Mouse (Mus musculus) intestine, embryonic 14.5 days (tissue): Measurements from ENCODE around the gene Pik3ap1. TPM values are rescaled to one million over a fixed set of nuclear protein-coding genes. Genes with fewer than 3 reads are reported as not detected.
A peak's percentile ranks its signal among the peaks of the same experiment; 100 is the strongest.
"Not testable (repeated sequence)": the region's sequence is repeated elsewhere in the genome, so short reads cannot be mapped to it uniquely, and the experiment has no call there.

Experiments
- ATAC-seq: fragments of 200-750 bp; cut with Nextera tagmentation; replicated peaks from 2 replicates; pipeline ENCODE4 v1.8.0; 2017; ENCODE audit warnings: low read depth, moderate number of reproducible peaks, moderate TSS enrichment, moderate library complexity; ENCODE audit not compliant: low FRiP score, low TSS enrichment
- DNase-seq: peaks from one replicate; pipeline ENCODE4 v3.0.0-alpha.2; 2018; ENCODE audit warnings: low spot score
- H3K27ac ChIP-seq: fragments of 300-500 bp; sonication (generic); 2 replicates; pipeline ENCODE4 v1.5.1; 2014; ENCODE audit warnings: low read depth, mild to moderate bottlenecking, control low read depth
- H3K27me3 ChIP-seq: fragments of 300-500 bp; sonication (generic); replicated peaks from 2 replicates; pipeline ENCODE4 v1.6.1; 2014; ENCODE audit warnings: low read length, control low read depth; ENCODE audit not compliant: control insufficient read depth, insufficient read depth
- H3K36me3 ChIP-seq: fragments of 300-500 bp; sonication (generic); 2 replicates; pipeline ENCODE4 v1.6.1; 2014; ENCODE audit warnings: low read length, control low read depth; ENCODE audit not compliant: control insufficient read depth, insufficient read depth
- H3K4me1 ChIP-seq: fragments of 300-500 bp; sonication (generic); replicated peaks from 2 replicates; pipeline ENCODE4 v1.6.1; 2014; ENCODE audit warnings: low read length, control low read depth, mixed read lengths; ENCODE audit not compliant: control insufficient read depth, insufficient read depth
- H3K4me2 ChIP-seq: fragments of 300-500 bp; sonication (generic); 2 replicates; pipeline ENCODE4 v1.6.1; 2014; ENCODE audit warnings: low read length
- H3K4me3 ChIP-seq: fragments of 300-500 bp; sonication (generic); 2 replicates; pipeline ENCODE4 v1.5.1; 2014; ENCODE audit warnings: low read depth, low read length, control low read depth, mixed read lengths
- H3K9ac ChIP-seq: fragments of 300-500 bp; sonication (generic); 2 replicates; pipeline ENCODE4 v1.6.1; 2014; ENCODE audit warnings: mild to moderate bottlenecking, low read length
- H3K9me3 ChIP-seq: fragments of 300-500 bp; sonication (generic); 2 replicates; pipeline ENCODE4 v1.6.1; 2016; ENCODE audit warnings: low read length, control low read depth; ENCODE audit not compliant: control insufficient read depth
- WGBS: fragments of 180-500 bp; shearing (Covaris S2); extraction: QIAGEN DNeasy Blood & Tissue Kit; methylation state at CpG from one replicate; pipeline ENCODE4 v1.1.7; 2014; 5-methylcytosine and 5-hydroxymethylcytosine counted together
- polyA plus RNA-seq: library from polyadenylated mRNA; unstranded; fragments of >200 nt; fragmentation: Nextera tagmentation; extraction: Ambion mirVana; gene quantifications from 2 replicates; pipeline ENCODE4 v1.2.1, GENCODE M21; 2014

Pik3ap1 gene
- polyA plus RNA-seq = 4.9 and 6.9 TPM in 2 replicates

DNA sequence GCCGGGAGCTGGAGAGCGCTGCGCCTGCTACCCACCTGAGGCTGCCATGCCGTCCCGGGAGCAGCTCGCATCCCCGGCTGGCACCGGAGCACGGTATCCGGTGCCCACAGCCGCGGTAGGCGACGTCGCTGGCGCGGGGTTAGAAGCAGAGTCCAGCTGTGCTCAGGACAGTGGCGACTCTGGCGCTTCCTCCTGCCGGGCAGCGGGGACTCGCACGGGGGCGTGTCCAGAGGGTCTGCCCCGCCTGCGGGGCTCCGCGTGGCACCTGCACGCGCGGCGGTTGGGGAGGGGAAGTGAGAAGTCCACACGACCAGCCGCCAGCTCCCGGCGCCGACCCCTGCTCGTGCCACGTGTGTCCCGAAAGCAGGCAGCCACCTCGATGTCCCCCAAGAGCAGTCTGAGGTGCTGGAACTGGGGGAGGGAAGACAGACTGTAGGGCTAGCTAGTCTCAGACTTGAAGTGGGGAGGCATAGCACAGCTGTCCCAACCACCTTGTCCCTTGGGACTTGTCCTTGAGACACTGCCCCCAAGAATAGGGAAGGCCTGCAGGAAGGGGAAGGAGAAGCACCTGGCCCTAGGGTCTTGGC, at the start of gene Pik3ap1:
Gene Pik3ap1, minus strand, starts transcription at position 181 of the 587 bp plus-strand sequence.
- H3K27me3 ChIP-seq = peaks cover 6% of the 10 kb centered on the region; the same call in 1 of the 2 replicates
- peak within 1 kb of the TSS; percentile 51 for H3K9ac ChIP-seq
- H3K4me2 ChIP-seq = peak within 1 kb of the TSS; percentile 98
- peaks cover 6% of the 10 kb centered on the region; the same call in 1 of the 2 replicates for H3K4me1 ChIP-seq
- H3K27ac ChIP-seq = no peak within 1 kb of the TSS
- peak; percentile 68 for DNase-seq
- no peaks in the 10 kb centered on the region for H3K36me3 ChIP-seq
- ATAC-seq = 0 out of 2 replicates have a peak, but pooled peaks have one; percentile 36
- WGBS = 1% methylated on average over 41 of the region's 41 CpGs
- H3K9me3 ChIP-seq = no peaks in the 10 kb centered on the region
- H3K4me3 ChIP-seq = peak within 1 kb of the TSS; percentile 51

DNA sequence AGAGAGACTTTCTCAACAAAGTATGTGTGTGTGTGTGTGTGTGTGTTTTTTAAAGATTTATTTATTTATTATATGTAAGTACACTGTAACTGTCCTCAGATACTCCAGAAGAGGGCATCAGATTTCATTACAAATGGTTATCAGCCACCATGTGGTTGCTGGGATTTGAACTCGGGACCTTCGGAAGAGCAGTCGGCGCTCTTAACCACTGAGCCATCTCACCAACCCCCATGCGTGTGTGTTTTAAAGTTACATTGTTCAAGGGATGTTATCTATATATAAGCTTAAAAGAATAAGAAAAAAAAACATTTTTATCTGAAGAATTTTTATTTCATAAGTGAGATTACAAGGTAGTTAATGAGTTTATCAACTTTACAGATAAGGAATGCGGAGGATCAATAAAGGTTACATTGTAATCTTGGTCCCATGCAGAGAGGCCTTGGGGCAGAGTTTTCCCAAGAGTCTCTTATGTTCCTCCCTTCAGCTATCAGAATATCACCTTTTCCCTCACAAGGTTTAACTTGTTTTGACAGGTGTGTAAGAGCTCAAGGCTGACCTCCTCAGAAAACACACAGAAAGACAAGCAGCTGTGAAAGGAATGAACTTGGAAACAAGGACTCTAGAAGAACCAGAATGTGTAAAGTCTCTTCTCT, 46.7 kb upstream of the Pik3ap1 start:
- DNase-seq, H3K9ac ChIP-seq, H3K27ac ChIP-seq, H3K4me3 ChIP-seq, H3K9me3 ChIP-seq, H3K36me3 ChIP-seq, H3K4me1 ChIP-seq, H3K4me2 ChIP-seq, H3K27me3 ChIP-seq: not testable (repeated sequence)
- ATAC-seq = peak; percentile 70; the same call in 1 of the 2 replicates
- no CpG with 5 or more reads among the region's 6 CpGs for WGBS

DNA sequence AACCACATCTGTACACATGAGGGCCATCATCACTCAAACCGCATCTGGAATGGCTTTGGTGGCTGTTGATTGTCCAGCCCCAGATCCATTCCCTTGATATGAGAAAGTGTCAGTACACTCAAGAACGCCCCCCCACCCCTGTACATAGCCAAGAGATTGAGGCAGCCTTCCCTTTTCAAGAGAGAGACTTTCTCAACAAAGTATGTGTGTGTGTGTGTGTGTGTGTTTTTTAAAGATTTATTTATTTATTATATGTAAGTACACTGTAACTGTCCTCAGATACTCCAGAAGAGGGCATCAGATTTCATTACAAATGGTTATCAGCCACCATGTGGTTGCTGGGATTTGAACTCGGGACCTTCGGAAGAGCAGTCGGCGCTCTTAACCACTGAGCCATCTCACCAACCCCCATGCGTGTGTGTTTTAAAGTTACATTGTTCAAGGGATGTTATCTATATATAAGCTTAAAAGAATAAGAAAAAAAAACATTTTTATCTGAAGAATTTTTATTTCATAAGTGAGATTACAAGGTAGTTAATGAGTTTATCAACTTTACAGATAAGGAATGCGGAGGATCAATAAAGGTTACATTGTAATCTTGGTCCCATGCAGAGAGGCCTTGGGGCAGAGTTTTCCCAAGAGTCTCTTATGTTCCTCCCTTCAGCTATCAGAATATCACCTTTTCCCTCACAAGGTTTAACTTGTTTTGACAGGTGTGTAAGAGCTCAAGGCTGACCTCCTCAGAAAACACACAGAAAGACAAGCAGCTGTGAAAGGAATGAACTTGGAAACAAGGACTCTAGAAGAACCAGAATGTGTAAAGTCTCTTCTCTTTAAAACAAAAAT, 41.2 kb upstream of the Pik3ap1 start:
- not testable (repeated sequence) for H3K4me2 ChIP-seq, H3K9ac ChIP-seq, H3K4me1 ChIP-seq, H3K4me3 ChIP-seq, H3K36me3 ChIP-seq, H3K27me3 ChIP-seq, DNase-seq, H3K27ac ChIP-seq, H3K9me3 ChIP-seq
- WGBS = no CpG with 5 or more reads among the region's 8 CpGs
- peak; percentile 70 for ATAC-seq

DNA sequence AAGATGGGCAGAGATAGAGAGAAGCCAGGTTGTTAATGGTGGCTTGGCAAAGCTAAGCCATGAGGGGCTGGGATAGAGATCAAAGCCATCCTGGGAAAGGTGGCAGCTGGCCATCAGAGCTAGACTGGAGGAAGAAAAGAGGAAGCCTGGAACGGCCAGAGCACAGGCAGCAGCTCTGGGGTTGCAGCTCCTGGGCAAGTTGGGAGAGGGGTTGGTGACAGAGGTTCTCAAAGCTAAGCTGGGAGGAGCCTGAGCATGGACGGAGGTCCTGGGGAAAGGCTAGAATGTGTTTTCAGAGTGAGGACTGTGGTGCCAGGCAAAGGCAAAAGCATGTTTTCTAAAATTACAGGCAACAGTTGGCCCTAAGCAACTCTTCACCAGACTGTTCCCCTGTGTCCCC, 36.4 kb upstream of the Pik3ap1 start:
- WGBS = 46% methylated on average over 2 of the region's 2 CpGs
- ATAC-seq (no peak), DNase-seq (no peak)
- Histone ChIP-seq H3K4me1 (no peaks in the 10 kb centered on the region), H3K9me3 (no peaks in the 10 kb centered on the region), H3K27ac (no peak overlapping the region), H3K4me3 (no peak overlapping the region), H3K9ac (no peak overlapping the region), H3K27me3 (no peaks in the 10 kb centered on the region), H3K4me2 (no peak overlapping the region), H3K36me3 (no peaks in the 10 kb centered on the region)

DNA sequence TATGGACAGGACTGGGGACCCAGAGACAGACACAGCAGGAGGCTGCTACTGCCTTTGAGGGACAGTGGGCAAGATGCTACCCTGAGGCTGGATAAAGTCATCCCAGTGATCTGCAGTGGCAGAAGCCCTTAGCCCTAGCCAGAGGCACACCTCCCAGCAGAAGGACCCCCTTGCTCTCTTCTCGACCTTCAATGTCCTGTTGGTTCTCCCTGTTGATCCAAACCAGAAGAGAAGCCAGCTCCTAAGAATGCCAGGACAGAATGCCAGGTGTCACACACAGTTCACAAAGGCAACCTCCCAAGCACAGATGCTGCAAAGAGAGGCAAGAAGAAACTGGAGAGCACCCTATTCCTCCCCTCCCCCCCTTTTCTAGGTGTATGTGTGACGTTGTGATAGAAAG, 33.9 kb upstream of the Pik3ap1 start:
- Histone ChIP-seq H3K9me3 (no peaks in the 10 kb centered on the region), H3K27me3 (no peaks in the 10 kb centered on the region), H3K27ac (no peak overlapping the region), H3K36me3 (no peaks in the 10 kb centered on the region), H3K4me3 (no peak overlapping the region), H3K4me1 (no peaks in the 10 kb centered on the region), H3K4me2 (no peak overlapping the region), H3K9ac (no peak overlapping the region)
- DNase-seq (no peak), ATAC-seq (no peak)
- 69% methylated on average over 2 of the region's 2 CpGs for WGBS

DNA sequence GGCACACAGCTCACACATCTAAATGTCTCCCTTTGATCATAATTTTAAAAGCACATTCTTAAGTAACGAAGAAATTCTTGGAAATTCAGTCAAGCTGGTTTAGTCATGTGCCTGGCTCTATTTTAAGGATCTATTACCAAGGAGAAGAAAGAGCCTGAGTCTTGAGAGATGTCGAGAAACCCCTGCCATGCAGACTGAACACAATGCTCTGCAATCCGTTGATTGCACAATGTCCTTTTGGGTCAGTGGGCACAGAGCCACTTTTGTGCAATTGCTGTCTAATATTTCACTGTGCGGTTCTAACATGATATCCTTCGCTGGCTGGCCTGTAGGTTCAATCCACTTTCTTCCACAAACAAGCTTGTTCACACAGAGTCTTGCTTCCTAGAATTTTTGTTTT, 33.1 kb upstream of the Pik3ap1 start:
- WGBS = 69% methylated on average over 5 of the region's 5 CpGs

DNA sequence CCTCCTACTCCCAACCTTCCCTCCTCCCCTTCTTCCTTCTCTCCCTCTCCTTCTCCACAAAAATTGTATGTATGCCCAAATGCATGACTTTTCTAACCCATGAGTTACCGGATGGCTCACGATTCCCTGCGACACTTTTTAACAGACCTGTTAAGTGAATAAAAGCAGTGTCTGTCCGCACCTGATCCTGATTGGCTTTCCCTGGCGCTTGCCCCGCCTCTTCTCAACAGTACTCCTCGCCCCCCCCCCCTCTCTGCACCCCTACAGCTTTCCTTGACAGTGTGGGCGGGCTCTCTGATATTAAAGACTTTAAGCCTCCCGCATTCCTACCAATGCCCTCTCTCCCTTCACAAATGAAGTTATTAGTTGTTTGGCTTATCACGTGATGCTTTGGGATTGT, 31.3 kb upstream of the Pik3ap1 start:
- H3K9me3 ChIP-seq = no peaks in the 10 kb centered on the region
- no peak overlapping the region for H3K4me2 ChIP-seq
- DNase-seq = no peak
- H3K27ac ChIP-seq = no peak overlapping the region
- H3K4me1 ChIP-seq = no peaks in the 10 kb centered on the region
- H3K4me3 ChIP-seq = no peak overlapping the region
- 42% methylated on average over 10 of the region's 10 CpGs for WGBS
- no peaks in the 10 kb centered on the region for H3K27me3 ChIP-seq
- ATAC-seq = no peak
- H3K9ac ChIP-seq = no peak overlapping the region
- H3K36me3 ChIP-seq = no peaks in the 10 kb centered on the region

More for the DNA sequence above, 33.1 kb upstream of the Pik3ap1 start:
- Histone ChIP-seq H3K36me3 (no peaks in the 10 kb centered on the region), H3K4me2 (no peak overlapping the region), H3K27me3 (no peaks in the 10 kb centered on the region), H3K4me1 (no peaks in the 10 kb centered on the region), H3K4me3 (no peak overlapping the region), H3K9me3 (no peaks in the 10 kb centered on the region), H3K27ac (no peak overlapping the region), H3K9ac (no peak overlapping the region)
- no peak for ATAC-seq
- DNase-seq = no peak

DNA sequence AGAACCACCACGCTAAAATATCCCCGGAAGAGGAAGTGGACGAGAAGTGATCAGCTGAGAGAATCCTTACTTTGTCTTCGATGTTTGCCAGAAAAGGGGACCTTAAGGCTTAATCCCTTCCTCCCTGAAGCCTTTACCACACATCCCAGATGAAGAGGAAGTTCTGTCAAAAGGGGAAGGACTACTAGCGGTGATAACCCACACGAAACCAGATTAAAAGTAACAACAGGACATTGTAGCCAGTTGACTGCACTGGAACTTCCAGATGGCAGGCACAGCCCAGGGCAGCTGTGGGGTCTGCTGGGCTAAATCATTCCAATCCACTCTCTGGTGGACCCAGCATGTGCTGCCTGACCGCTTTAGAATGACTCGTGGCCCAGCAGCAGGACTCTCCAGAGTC, 17.7 kb upstream of the Pik3ap1 start:
- no peaks in the 10 kb centered on the region for H3K36me3 ChIP-seq
- no peak overlapping the region for H3K27ac ChIP-seq
- no peaks in the 10 kb centered on the region for H3K4me1 ChIP-seq
- H3K9me3 ChIP-seq = no peaks in the 10 kb centered on the region
- 83% methylated on average over 8 of the region's 8 CpGs for WGBS
- no peak overlapping the region for H3K4me2 ChIP-seq
- ATAC-seq = no peak
- DNase-seq = no peak
- H3K27me3 ChIP-seq = no peaks in the 10 kb centered on the region
- no peak overlapping the region for H3K9ac ChIP-seq
- H3K4me3 ChIP-seq = no peak overlapping the region
